Mouse (Mus musculus) cerebellum, postnatal 10 days (tissue): ENCODE measurements at regions not wholly inside any gene's neighbourhood (a gene's known extent, or its start where the extent isn't known, plus 50 kb on each side); places are given as distances from the start of the nearest gene placed in this dataset.
A peak's percentile ranks its signal among the peaks of the same experiment; 100 is the strongest.

Experiments
- DNase-seq, 2 experiments: peaks; one replicate each; pipeline ENCODE4 v3.0.0; 2021; ENCODE audit warnings: mixed read lengths in 2 of 2

DNA sequence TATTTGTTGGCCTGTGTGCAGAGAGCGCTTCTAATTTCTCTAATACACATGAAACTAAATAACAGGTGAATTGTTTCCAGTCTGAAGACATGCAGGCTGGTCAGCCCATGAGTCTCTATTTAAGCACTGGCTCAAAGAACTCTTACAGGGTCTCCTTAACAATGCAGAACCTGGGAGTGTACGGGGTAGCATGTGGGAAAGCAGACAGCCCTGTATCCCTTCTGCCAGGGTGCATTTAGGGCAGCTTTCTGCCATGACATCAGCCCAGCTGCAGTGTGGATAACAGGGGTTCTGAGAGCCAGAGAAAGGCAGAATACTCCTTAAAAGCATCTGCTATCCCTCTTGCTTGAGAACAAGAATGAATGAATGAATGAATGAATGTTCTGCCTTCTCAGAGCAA lies 164.7 kb downstream of the Grb14 start:
- DNase-seq: no peak

DNA sequence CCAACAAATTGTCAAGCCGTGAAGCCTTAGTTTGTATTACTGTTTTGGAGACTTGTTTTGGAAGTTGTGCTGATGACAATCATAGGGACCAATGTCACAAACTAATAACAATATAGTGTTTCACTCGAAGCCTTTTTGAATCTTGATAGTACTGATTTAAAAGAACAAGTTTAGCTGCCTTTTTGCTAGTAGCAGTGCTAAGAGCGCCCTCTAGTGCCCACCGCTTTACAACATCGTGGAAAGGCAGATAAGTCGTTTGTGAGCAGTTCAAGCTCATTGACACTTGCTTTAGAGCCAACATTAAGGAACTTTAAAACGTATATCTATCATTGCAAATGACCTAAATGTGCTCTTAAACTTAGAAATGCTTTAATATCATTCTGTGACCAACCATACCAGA lies 170.9 kb downstream of the Grb14 start:
- peak; percentile 92 to 94 for DNase-seq

DNA sequence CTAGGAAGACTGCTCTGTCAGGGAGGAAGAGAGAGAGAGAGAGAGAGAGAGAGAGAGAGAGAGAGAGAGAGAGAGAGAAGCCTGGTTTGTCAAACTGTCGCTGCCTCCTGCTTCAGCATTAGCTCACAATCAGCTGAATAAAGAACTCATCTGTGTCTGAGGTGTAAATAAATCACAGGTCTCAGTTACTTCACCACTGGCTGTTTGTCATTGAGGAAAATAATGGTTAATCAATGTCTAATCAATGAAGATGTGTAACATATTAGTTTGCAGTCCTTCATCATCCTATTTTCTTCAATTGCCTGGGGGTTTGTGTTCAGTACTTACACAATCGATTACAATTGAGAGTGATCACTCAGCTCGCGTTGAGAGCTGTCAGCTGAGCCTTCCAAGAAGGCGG lies 171.9 kb downstream of the Grb14 start:
- no peak for DNase-seq

DNA sequence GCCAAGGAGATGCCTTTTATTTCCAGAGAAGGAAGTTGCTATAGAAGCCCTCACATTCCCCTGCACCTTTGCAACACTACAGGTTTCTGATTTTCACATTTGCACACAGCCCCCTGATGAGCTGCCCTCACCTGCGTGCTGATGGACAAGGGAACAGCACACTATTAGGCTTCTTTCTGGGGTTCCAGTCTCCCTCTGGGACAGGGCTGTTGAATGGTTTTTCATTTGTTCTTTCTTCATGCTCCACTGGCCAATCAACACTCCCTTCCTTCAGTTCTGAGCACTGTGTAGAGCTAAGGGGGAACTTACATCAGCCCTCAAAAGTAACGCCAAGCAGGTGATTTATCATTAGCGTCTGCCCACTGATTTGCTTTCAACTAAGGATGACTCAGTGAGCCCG lies 173.7 kb downstream of the Grb14 start:
- no peak for DNase-seq

DNA sequence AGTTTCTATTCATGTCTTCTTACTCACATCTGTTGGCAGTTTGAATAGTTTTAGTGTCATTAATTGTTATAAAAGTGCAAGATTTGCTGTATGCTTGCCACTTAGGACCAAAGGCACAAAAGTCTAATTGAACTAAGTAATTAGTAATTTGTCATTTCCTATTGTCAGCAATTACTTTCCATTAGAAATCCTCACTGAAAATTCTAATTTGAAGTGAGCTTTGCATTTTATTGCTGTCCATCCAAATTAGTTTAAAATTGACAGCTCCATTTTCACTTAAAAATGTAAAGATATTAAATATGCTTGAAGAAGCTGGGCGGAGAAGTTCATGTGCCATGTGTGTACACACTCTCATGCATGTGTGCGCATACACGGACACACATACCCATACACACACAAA lies 174.1 kb downstream of the Grb14 start:
- no peak for DNase-seq

DNA sequence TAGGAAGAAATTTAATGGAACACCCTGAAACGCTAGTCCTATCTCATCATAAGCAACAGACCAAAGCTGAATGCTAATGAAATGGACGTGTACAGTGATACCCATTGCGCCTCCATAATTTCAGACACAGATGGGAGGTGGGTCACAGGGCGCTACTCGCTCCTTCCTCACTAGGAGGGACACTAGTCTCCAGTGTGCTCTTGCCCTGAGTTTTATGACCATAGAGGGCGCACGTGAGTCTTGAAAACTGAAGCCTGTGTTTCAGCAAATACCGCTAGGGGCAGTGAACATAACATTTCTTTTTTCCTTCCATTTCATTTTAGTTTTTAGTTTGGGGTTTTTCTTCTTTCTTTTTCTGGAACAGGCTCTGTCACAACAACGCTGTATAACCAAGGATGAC lies 200.3 kb downstream of the Grb14 start:
- DNase-seq: peak; percentile 24 to 38

DNA sequence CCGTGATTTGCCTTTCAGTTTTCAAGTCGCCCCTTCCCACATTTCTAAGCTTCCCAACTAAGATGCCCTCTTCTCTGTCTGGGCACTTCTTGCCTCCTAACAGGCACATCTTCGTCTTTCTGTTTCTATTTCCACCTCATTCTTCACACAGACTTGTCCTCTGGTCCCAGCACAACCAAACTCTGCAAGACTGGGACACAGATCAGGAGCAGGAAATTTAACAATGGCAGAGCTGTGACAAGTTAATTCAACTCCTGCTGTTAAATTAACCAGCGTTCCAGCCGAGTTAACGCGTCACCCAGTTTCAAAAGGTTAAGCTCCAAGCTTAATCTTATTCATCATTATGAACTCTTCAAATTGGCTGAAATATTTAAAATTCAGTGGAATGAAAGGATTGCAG lies 200.9 kb downstream of the Grb14 start:
- DNase-seq: no peak

DNA sequence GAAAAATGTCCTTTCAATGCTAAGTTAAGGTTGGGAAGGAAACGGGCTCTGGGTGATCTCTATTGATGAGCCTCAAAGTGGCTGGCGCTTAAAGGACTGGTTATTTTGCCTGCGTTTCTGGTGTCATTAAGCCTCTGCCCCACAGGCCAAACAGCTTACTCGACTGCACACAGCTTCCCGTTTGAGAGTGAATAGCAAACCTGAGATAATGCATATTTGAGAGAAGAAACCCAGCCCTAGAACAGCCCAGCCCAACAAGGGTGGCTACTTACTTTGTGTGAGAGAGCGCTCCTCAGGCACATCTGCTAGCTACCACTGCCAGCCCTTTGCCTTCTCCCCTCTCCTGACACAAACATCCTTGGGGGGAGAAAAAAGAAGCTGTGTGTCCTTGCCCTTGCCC lies 201.7 kb downstream of the Grb14 start:
- no peak for DNase-seq

DNA sequence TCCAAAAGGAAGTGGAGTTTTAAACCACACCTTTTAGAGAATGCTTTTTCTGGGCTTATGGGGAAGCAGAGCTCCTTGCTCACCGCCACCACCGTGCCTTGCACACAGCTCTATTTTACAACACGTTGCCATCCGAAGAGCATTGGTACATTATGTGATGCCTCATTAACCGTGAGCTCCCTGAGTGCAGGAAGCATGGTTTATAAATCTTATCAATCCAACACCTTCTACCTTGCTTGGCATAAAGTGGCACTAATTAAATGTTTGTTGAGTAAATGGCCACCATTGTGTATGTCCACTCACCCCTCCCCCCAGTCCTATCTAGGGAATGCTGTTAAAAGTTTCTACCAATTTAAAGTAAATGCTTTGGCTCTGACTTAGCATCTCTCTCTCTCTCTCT lies 206.6 kb downstream of the Grb14 start:
- DNase-seq: no peak
